Mouse (Mus musculus) MEL (cell line): ENCODE measurements at regions not wholly inside any gene's neighbourhood (a gene's known extent, or its start where the extent isn't known, plus 50 kb on each side); places are given as distances from the start of the nearest gene placed in this dataset.

Source experiments
- DNase-seq: peaks from one replicate; pipeline ENCODE4 v3.0.0; 2011; ENCODE audit warnings: low read depth, low spot score
- H3K27ac ChIP-seq: 2 replicates; pipeline ENCODE4 v1.5.1; 2012; ENCODE audit warnings: low read depth, mild to moderate bottlenecking, control low read depth, low read length, moderate library complexity; ENCODE audit not compliant: control insufficient read depth
- H3K27me3 ChIP-seq, 2 experiments: fragments of 150-350 bp in 1 of 2; sonication (generic) in 1 of 2; 2 replicates each; pipeline ENCODE4 v1.6.1; 2012; ENCODE audit warnings: low read length in 2 of 2, mild to moderate bottlenecking in 2 of 2, improper control_type of control experiment in 1 of 2, moderate library complexity in 1 of 2; ENCODE audit not compliant: insufficient read depth in 2 of 2, control insufficient read depth in 1 of 2
- H3K36me3 ChIP-seq, 2 experiments: 2 replicates each; pipeline ENCODE4 v1.6.1; 2012 to 2014; ENCODE audit warnings: low read length in 2 of 2, improper control_type of control experiment in 1 of 2, inconsistent platforms in 1 of 2, mild to moderate bottlenecking in 1 of 2; ENCODE audit not compliant: insufficient read depth in 2 of 2, control insufficient read depth in 1 of 2
- H3K4me1 ChIP-seq, 2 experiments: fragments of 150-350 bp in 1 of 2; sonication (generic) in 1 of 2; 2 replicates each; pipeline ENCODE4 v1.6.1; 2012; ENCODE audit warnings: low read length in 2 of 2, improper control_type of control experiment in 1 of 2, mild to moderate bottlenecking in 1 of 2; ENCODE audit not compliant: insufficient read depth in 2 of 2, control insufficient read depth in 1 of 2
- H3K4me3 ChIP-seq, 2 experiments: fragments of 150-350 bp in 1 of 2; sonication (generic) in 1 of 2; 2 replicates each; pipeline ENCODE4 v1.5.1; 2012; ENCODE audit warnings: low read depth in 2 of 2, low read length in 2 of 2, mild to moderate bottlenecking in 2 of 2, moderate library complexity in 2 of 2, control low read depth in 1 of 2, improper control_type of control experiment in 1 of 2; ENCODE audit not compliant: control insufficient read depth in 1 of 2, insufficient read depth in 1 of 2
- H3K79me2 ChIP-seq: 2 replicates; pipeline ENCODE4 v1.6.1; 2012; ENCODE audit warnings: mild to moderate bottlenecking, low read length, moderate library complexity; ENCODE audit not compliant: control insufficient read depth, poor library complexity, insufficient read depth
- H3K9ac ChIP-seq: 2 replicates; pipeline ENCODE4 v1.6.1; 2012; ENCODE audit warnings: low read depth, mild to moderate bottlenecking, control low read depth, low read length, moderate library complexity; ENCODE audit not compliant: control insufficient read depth, poor library complexity, severe bottlenecking
- H3K9me3 ChIP-seq: fragments of 150-350 bp; sonication (generic); replicated peaks from 2 replicates; pipeline ENCODE4 v1.6.1; 2012; ENCODE audit warnings: mild to moderate bottlenecking, low read length, improper control_type of control experiment, moderate library complexity; ENCODE audit not compliant: insufficient read depth
- EP300 ChIP-seq, 2 experiments: IDR thresholded peaks; 2 replicates each; pipeline ENCODE4 v1.6.1; 2011; ENCODE audit warnings: improper control_type of control experiment in 2 of 2, low read length in 2 of 2, low read depth in 1 of 2, mild to moderate bottlenecking in 1 of 2
- ETS1 ChIP-seq: IDR thresholded peaks from 2 replicates; pipeline ENCODE4 v1.6.1; 2012; ENCODE audit warnings: low read depth, mild to moderate bottlenecking, inconsistent platforms, low read length, improper control_type of control experiment, moderate library complexity
- GATA1 ChIP-seq: IDR thresholded peaks from 2 replicates; pipeline ENCODE4 v1.6.1; 2011; ENCODE audit warnings: low read depth, low read length, improper control_type of control experiment
- JUND ChIP-seq: IDR thresholded peaks from 2 replicates; pipeline ENCODE4 v1.6.1; 2011; ENCODE audit warnings: low read depth, mild to moderate bottlenecking, improper control_type of control experiment, low read length
- MAFK ChIP-seq: IDR thresholded peaks from 2 replicates; pipeline ENCODE4 v1.6.1; 2011; ENCODE audit warnings: low read depth, mild to moderate bottlenecking, low read length, improper control_type of control experiment, borderline replicate concordance
- MAZ ChIP-seq: IDR thresholded peaks from 2 replicates; pipeline ENCODE4 v1.6.1; 2012; ENCODE audit warnings: low read depth, mild to moderate bottlenecking, inconsistent platforms, low read length, improper control_type of control experiment
- MXI1 ChIP-seq: IDR thresholded peaks from 2 replicates; pipeline ENCODE4 v1.6.1; 2011; ENCODE audit warnings: mild to moderate bottlenecking, low read depth, low read length, improper control_type of control experiment
- NELFE ChIP-seq: IDR thresholded peaks from 2 replicates; pipeline ENCODE4 v1.6.1; 2011; ENCODE audit warnings: low read depth, low read length, improper control_type of control experiment
- POLR2A ChIP-seq, 2 experiments: IDR thresholded peaks; 2 replicates each; pipeline ENCODE4 v1.6.1; 2011 to 2012; ENCODE audit warnings: low read length in 2 of 2, mild to moderate bottlenecking in 2 of 2, control low read depth in 1 of 2, improper control_type of control experiment in 1 of 2, low read depth in 1 of 2, moderate library complexity in 1 of 2; ENCODE audit not compliant: control insufficient read depth in 1 of 2, insufficient read depth in 1 of 2, poor library complexity in 1 of 2
- POLR2AphosphoS2 ChIP-seq: IDR thresholded peaks from 2 replicates; pipeline ENCODE4 v1.6.1; 2011; ENCODE audit warnings: low read length, improper control_type of control experiment
- USF1 ChIP-seq: IDR thresholded peaks from 2 replicates; pipeline ENCODE4 v1.6.1; 2014; ENCODE audit warnings: low read depth, mild to moderate bottlenecking, inconsistent platforms, low read length, improper control_type of control experiment, moderate library complexity
- ZKSCAN1 ChIP-seq: IDR thresholded peaks from 2 replicates; pipeline ENCODE4 v1.6.1; 2012; ENCODE audit warnings: low read depth, mild to moderate bottlenecking, inconsistent platforms, low read length, improper control_type of control experiment, moderate library complexity

- Histone ChIP-seq H3K9ac (no peak overlapping the region), H3K79me2 (no peaks in the 10 kb centered on the region), H3K9me3 (no peaks in the 10 kb centered on the region), H3K4me3 (no peak overlapping the region), H3K27me3 (no peaks in the 10 kb centered on the region; a peak in 1 of 4 replicates), H3K36me3 (no peaks in the 10 kb centered on the region), H3K27ac (no peak overlapping the region), H3K4me1 (no peaks in the 10 kb centered on the region)
- TF ChIP-seq NELFE (no peak), JUND (no peak), EP300 (IDR thresholded peaks at IDR 0.05; ENCODE audit: low read depth in 1 of 2, low read length in 2 of 2) (no peak), ZKSCAN1 (no peak), MAFK (no peak), GATA1 (no peak), USF1 (no peak), MXI1 (no peak)
- no peak for DNase-seq
Observed at GRCm38 (mm10) chr6:50720346-50720745, 66.1 kb upstream of the Npvf start.

GRCm38 (mm10) chr6:50725640-50726039 lies 71.4 kb upstream of the Npvf start:
- Histone ChIP-seq H3K27ac (no peak overlapping the region), H3K4me1 (no peaks in the 10 kb centered on the region), H3K36me3 (no peaks in the 10 kb centered on the region), H3K9me3 (no peaks in the 10 kb centered on the region), H3K27me3 (no peaks in the 10 kb centered on the region), H3K79me2 (no peaks in the 10 kb centered on the region), H3K9ac (no peak overlapping the region), H3K4me3 (no peak overlapping the region)
- no peak for TF ChIP-seq ZKSCAN1
- TF ChIP-seq POLR2A (IDR thresholded peaks at IDR 0.05; ENCODE audit: control insufficient read depth in 1 of 2, insufficient read depth in 1 of 2, low read depth in 1 of 2, low read length in 2 of 2, poor library complexity in 1 of 2) = no peak
- no peak for TF ChIP-seq MAZ
- no peak for TF ChIP-seq MAFK
- no peak for TF ChIP-seq POLR2AphosphoS2
- no peak for TF ChIP-seq NELFE
- no peak for TF ChIP-seq ETS1
- DNase-seq = no peak

GRCm38 (mm10) chr6:50726166-50726591 lies 71.9 kb upstream of the Npvf start:
- no peaks in the 10 kb centered on the region for H3K79me2 ChIP-seq
- TF ChIP-seq GATA1 = no peak
- TF ChIP-seq, all 39 proteins: peak for 0
- Histone ChIP-seq H3K27me3 (no peaks in the 10 kb centered on the region), H3K4me1 (no peaks in the 10 kb centered on the region; a peak in 1 of 4 replicates), H3K9ac (no peak overlapping the region), H3K27ac (no peak overlapping the region), H3K36me3 (no peaks in the 10 kb centered on the region), H3K4me3 (no peak overlapping the region), H3K9me3 (no peaks in the 10 kb centered on the region)
- DNase-seq = no peak
